Mouse (Mus musculus) right cerebral cortex, postnatal 14 days (tissue): Measurements from ENCODE around the gene Ccnl2.
A peak's percentile ranks its signal among the peaks of the same experiment; 100 is the strongest.
"Not testable (repeated sequence)": the region's sequence is repeated elsewhere in the genome, so short reads cannot be mapped to it uniquely, and the experiment has no call there.

ENCODE experiments used
- DNase-seq: peaks from one replicate; pipeline ENCODE4 v3.0.0; 2022

Ccnl2 gene

GRCm38 (mm10) chr4:155811929-155812664 lies at the start of gene Ccnl2:
Gene Ccnl2, plus strand, starts transcription at chr4:155812489.
- DNase-seq: peak; percentile 94

- DNase-seq: no peak
Measured at GRCm38 (mm10) chr4:155769496-155769879, 42.8 kb upstream of the Ccnl2 start.

GRCm38 (mm10) chr4:155769880-155770512 lies 42.3 kb upstream of the Ccnl2 start:
- peak; percentile 90 for DNase-seq

GRCm38 (mm10) chr4:155770626-155771025 lies 41.7 kb upstream of the Ccnl2 start:
- DNase-seq: no peak

GRCm38 (mm10) chr4:155771706-155772105 lies 40.6 kb upstream of the Ccnl2 start:
- no peak for DNase-seq

- no peak for DNase-seq
Measured at GRCm38 (mm10) chr4:155772786-155773185, 39.5 kb upstream of the Ccnl2 start.

- no peak for DNase-seq
Measured at GRCm38 (mm10) chr4:155773335-155774078, 38.8 kb upstream of the Ccnl2 start.

- peak; percentile 83 for DNase-seq
Measured at GRCm38 (mm10) chr4:155774280-155774754, 38.0 kb upstream of the Ccnl2 start, which contains the start of gene Vwa1. Gene Vwa1, minus strand, starts transcription at chr4:155774698.

- DNase-seq: peak; percentile 39
Measured at GRCm38 (mm10) chr4:155774971-155775740, 37.1 kb upstream of the Ccnl2 start.

- DNase-seq: no peak
Measured at GRCm38 (mm10) chr4:155775855-155776254, 36.4 kb upstream of the Ccnl2 start.

GRCm38 (mm10) chr4:155776704-155777335 lies 35.5 kb upstream of the Ccnl2 start:
- DNase-seq: no peak

GRCm38 (mm10) chr4:155777816-155778215 lies 34.5 kb upstream of the Ccnl2 start:
- DNase-seq: no peak

- no peak for DNase-seq
Measured at GRCm38 (mm10) chr4:155779498-155779897, 32.8 kb upstream of the Ccnl2 start.

GRCm38 (mm10) chr4:155780895-155781294 lies 31.4 kb upstream of the Ccnl2 start:
- DNase-seq: no peak

GRCm38 (mm10) chr4:155783486-155784080 lies 28.7 kb upstream of the Ccnl2 start:
- DNase-seq: no peak

- DNase-seq: peak; percentile 76
Measured at GRCm38 (mm10) chr4:155784081-155784701, 28.1 kb upstream of the Ccnl2 start.

GRCm38 (mm10) chr4:155785246-155785645 lies 27.0 kb upstream of the Ccnl2 start:
- no peak for DNase-seq

GRCm38 (mm10) chr4:155785819-155786218 lies 26.5 kb upstream of the Ccnl2 start, which contains the start of gene Tmem88b:
Gene Tmem88b, minus strand, starts transcription at chr4:155785874.
- DNase-seq: no peak

- DNase-seq: no peak
Measured at GRCm38 (mm10) chr4:155788300-155788699, 24.0 kb upstream of the Ccnl2 start.

GRCm38 (mm10) chr4:155788833-155789232 lies 23.5 kb upstream of the Ccnl2 start:
- not testable (repeated sequence) for DNase-seq

- DNase-seq: no peak
Measured at GRCm38 (mm10) chr4:155790021-155790489, 22.2 kb upstream of the Ccnl2 start, which contains the start of gene Ankrd65. Gene Ankrd65, plus strand, starts transcription at chr4:155790439.
